Mouse (Mus musculus) ES-E14 (cell line): ENCODE data around the gene Flot2. TPM values are rescaled to one million over a fixed set of nuclear protein-coding genes. Genes with fewer than 3 reads are reported as not detected.

Experiments used
- DNase-seq: peaks from one replicate; pipeline ENCODE4 v3.0.0-alpha.2; 2013; ENCODE audit warnings: low read depth, low spot score
- H3K27ac ChIP-seq: 2 replicates; pipeline ENCODE4 v1.5.1; 2012; ENCODE audit warnings: low read depth, mild to moderate bottlenecking, low read length, moderate library complexity, mixed read lengths; ENCODE audit not compliant: poor library complexity, insufficient read depth, severe bottlenecking
- H3K36me3 ChIP-seq: 2 replicates; pipeline ENCODE4 v1.6.1; 2012; ENCODE audit warnings: mild to moderate bottlenecking, low read length, moderate library complexity, mixed read lengths; ENCODE audit not compliant: control insufficient read depth, poor library complexity, insufficient read depth, severe bottlenecking
- H3K4me1 ChIP-seq, 2 experiments: fragments of 150-350 bp in 1 of 2; sonication (generic) in 1 of 2; 2 replicates each; pipeline ENCODE4 v1.6.1; 2012; ENCODE audit warnings: low read length in 2 of 2, mild to moderate bottlenecking in 1 of 2, mixed read lengths in 1 of 2; ENCODE audit not compliant: control insufficient read depth in 2 of 2, insufficient read depth in 2 of 2, poor library complexity in 1 of 2
- H3K4me3 ChIP-seq, 2 experiments: fragments of 150-350 bp in 1 of 2; sonication (generic) in 1 of 2; 2 replicates each; pipeline ENCODE4 v1.5.1; 2012; ENCODE audit warnings: low read length in 2 of 2, low read depth in 1 of 2, mild to moderate bottlenecking in 1 of 2, mixed read lengths in 1 of 2; ENCODE audit not compliant: insufficient read depth in 1 of 2, poor library complexity in 1 of 2, severe bottlenecking in 1 of 2
- H3K9ac ChIP-seq: 2 replicates; pipeline ENCODE4 v1.6.1; 2012; ENCODE audit warnings: low read depth, mild to moderate bottlenecking, low read length, mixed read lengths; ENCODE audit not compliant: poor library complexity, insufficient read depth, severe bottlenecking
- H3K9me3 ChIP-seq: fragments of 150-350 bp; sonication (generic); 2 replicates; pipeline ENCODE4 v1.6.1; 2012; ENCODE audit warnings: low read depth, mild to moderate bottlenecking, low read length; ENCODE audit not compliant: control insufficient read depth, insufficient read depth
- CHD2 ChIP-seq: IDR thresholded peaks from 2 replicates; pipeline ENCODE4 v1.6.1; 2014; ENCODE audit warnings: mild to moderate bottlenecking, low read depth, low read length, inconsistent platforms
- HCFC1 ChIP-seq: IDR thresholded peaks from 2 replicates; pipeline ENCODE4 v1.6.1; 2012; ENCODE audit warnings: low read length, inconsistent platforms, borderline replicate concordance; ENCODE audit not compliant: insufficient read depth
- MAFK ChIP-seq: IDR thresholded peaks from 2 replicates; pipeline ENCODE4 v1.6.1; 2014; ENCODE audit warnings: mild to moderate bottlenecking, low read depth, low read length, inconsistent platforms; ENCODE audit not compliant: insufficient read depth
- ZC3H11A ChIP-seq: IDR thresholded peaks from 2 replicates; pipeline ENCODE4 v1.6.1; 2012; ENCODE audit warnings: low read depth, mild to moderate bottlenecking, inconsistent platforms, low read length, borderline replicate concordance
- ZNF384 ChIP-seq: IDR thresholded peaks from 2 replicates; pipeline ENCODE4 v1.6.1; 2012; ENCODE audit warnings: low read depth, low read length, inconsistent platforms
- in situ Hi-C, 2 experiments: fragments of 600-800 bp; cut with MboI; formaldehyde crosslinking; loops; one replicate each; pipeline ENCODE4 v1.15.1; 2025; ENCODE audit warnings: low sequenced_read_pairs in 2 of 2, inconsistent platforms in 1 of 2; ENCODE audit not compliant: unreplicated experiment in 2 of 2
- total RNA-seq: library from RNA; depleted of rRNA; stranded (reverse); fragments of 300-350 nt; gene quantifications from 2 replicates; pipeline ENCODE4 v1.2.3, GENCODE M21; 2012

Flot2 gene
- total RNA-seq, 1 experiment = 31.9 TPM

DNA sequence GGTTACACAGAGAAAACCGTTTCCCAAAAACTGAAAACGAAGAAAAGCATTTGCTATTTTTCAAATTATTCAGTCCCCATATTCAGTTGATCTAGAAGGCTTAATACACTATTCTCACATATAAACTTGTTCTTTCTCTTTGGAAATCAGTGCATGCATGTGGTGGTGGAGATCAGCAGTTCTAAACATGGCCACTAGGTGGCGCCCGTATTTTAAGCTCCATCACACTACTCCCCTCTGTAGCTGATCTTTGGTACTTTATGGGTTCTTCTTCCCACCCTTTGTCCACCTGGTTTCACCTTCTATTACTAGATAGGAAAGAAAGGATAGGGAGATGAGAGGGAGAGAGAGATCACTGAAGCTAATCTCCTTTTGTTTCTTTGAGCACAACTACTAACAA lies 18.1 kb upstream of the Flot2 start:
- peak; percentile 72 for DNase-seq
- Histone ChIP-seq H3K4me1 (no peaks in the 10 kb centered on the region), H3K9me3 (no peaks in the 10 kb centered on the region), H3K27ac (no peak overlapping the region), H3K36me3 (peaks cover 62% of the 10 kb centered on the region), H3K9ac (no peak overlapping the region), H3K4me3 (no peak overlapping the region)
- TF ChIP-seq HCFC1 (no peak), ZC3H11A (no peak), MAFK (no peak), ZNF384 (no peak), CHD2 (no peak)
- in situ Hi-C loops = no loop called here

DNA sequence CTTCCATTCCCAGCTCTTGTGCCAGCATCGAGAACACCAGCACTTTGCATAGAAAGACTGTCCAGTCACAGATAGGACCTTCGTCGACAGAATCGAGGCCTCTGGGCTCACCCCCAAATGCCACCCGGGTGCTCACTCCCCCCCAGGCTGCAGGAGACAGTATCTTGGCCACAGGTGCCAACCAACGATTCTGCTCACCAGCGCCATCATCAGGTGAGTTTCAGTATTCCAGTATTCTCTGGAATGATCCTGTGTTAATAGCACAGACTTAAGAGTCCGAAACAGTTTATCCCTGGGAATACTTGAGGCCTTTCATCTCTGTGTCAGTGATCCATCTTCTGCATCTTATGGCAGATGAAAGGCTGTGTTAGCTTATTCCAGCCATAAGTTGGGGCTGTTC lies 14.1 kb upstream of the Flot2 start:
- H3K9ac ChIP-seq = no peak overlapping the region
- TF ChIP-seq ZC3H11A (no peak), ZNF384 (no peak), HCFC1 (no peak), MAFK (no peak), CHD2 (no peak)
- in situ Hi-C loops = no loop called here
- H3K4me1 ChIP-seq = no peaks in the 10 kb centered on the region; a peak in 1 of 4 replicates
- no peak overlapping the region for H3K4me3 ChIP-seq
- no peaks in the 10 kb centered on the region for H3K9me3 ChIP-seq
- H3K27ac ChIP-seq = no peak overlapping the region
- peak; percentile 57 for DNase-seq
- H3K36me3 ChIP-seq = peaks cover 54% of the 10 kb centered on the region

DNA sequence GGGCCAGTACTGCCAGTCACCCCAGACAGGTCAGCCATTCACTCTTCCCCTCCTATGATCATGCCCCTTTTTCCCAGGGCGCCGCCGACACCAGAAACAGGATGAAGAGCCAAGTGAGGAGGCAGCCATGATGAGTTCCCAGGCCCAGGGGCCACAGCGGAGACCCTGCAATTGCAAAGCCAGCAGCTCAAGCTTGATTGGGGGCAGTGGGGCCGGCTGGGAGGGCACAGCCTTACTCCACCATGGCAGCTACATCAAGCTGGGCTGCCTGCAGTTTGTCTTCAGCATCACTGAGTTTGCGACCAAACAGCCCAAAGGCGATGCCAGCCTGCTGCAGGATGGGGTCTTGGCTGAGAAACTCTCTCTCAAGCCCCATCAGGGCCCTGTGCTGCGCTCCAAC lies 8.5 kb upstream of the Flot2 start:
- Histone ChIP-seq H3K9ac (no peak overlapping the region), H3K27ac (no peak overlapping the region), H3K9me3 (no peaks in the 10 kb centered on the region), H3K4me3 (no peak overlapping the region), H3K4me1 (peaks cover 1 to 3% of the 10 kb centered on the region in 2 experiments; a peak in 2 of 4 replicates), H3K36me3 (peaks cover 29% of the 10 kb centered on the region)
- in situ Hi-C loops = no loop called here
- TF ChIP-seq ZC3H11A (no peak), ZNF384 (no peak), CHD2 (no peak), MAFK (no peak), HCFC1 (no peak)
- no peak for DNase-seq

DNA sequence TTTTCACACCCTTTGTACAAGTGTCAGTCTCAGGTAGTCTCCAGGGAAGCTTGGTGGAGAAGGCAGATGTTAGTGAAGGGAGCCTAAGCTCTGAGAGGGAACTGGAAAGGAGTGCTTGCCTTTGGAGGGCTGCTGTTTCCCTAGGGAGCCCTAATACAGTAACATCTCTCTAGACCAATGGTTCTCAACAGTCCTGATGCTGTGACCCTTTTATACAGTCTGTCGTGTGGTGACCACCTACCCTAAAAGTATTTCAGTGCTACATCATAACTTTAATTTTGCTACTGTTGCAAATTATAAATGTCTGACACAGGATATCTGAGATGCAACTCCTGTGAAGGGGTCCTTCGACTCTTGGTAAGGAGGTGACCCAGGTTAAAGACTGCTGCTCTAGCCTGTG lies 7.1 kb upstream of the Flot2 start:
- peaks cover 25% of the 10 kb centered on the region for H3K36me3 ChIP-seq
- no peak for DNase-seq
- peaks cover 1 to 3% of the 10 kb centered on the region in 2 experiments; a peak in 2 of 4 replicates for H3K4me1 ChIP-seq
- in situ Hi-C loops = no loop called here
- no peak overlapping the region for H3K27ac ChIP-seq
- no peak overlapping the region for H3K9ac ChIP-seq
- TF ChIP-seq ZC3H11A (no peak), CHD2 (no peak), MAFK (no peak), HCFC1 (no peak), ZNF384 (no peak)
- no peaks in the 10 kb centered on the region for H3K9me3 ChIP-seq
- H3K4me3 ChIP-seq = no peak overlapping the region

DNA sequence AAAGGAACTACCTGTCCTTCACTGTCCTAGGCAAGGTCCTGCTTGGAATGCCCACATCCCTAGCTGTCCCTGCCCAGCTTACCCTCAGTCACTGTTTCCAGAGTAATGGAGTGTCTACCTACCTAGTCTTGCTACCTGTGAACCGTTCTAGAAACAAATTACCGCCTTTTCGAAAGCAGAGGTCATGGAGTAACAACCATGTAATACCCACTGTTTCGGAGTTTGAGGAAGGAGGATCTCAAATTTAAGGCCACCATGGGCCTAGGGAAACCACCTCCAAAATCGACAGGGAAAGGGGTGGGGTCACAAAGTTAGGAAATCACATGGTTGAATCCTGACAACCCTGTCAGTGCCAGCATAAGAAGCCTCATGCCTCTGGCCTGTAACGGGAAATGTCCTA lies 6.3 kb upstream of the Flot2 start:
- H3K9me3 ChIP-seq = no peaks in the 10 kb centered on the region
- peak overlapping the region; percentile 38; the same call in 1 of the 2 replicates for H3K9ac ChIP-seq
- H3K27ac ChIP-seq = no peak overlapping the region
- H3K4me1 ChIP-seq = peaks cover 1 to 3% of the 10 kb centered on the region in 2 experiments; a peak in 2 of 4 replicates
- TF ChIP-seq ZNF384 (no peak), ZC3H11A (no peak), MAFK (no peak)
- H3K4me3 ChIP-seq = peak overlapping the region; percentile 34 to 68; a peak in 3 of 4 replicates
- in situ Hi-C loops = no loop called here
- no peak for DNase-seq
- H3K36me3 ChIP-seq = peaks cover 23% of the 10 kb centered on the region
